Mouse (Mus musculus): Measurements from ENCODE around the gene Nrxn2.

The Nrxn2 gene

GRCm38 (mm10) chr19:6416124-6416770, 2.3 kb upstream of the Nrxn2 start:
- no peak for DNase-seq (ENCODE audit: low spot score in 2 of 2)

GRCm38 (mm10) chr19:6416894-6417761, 1.4 kb upstream of the Nrxn2 start:
- no peak for DNase-seq (ENCODE audit: low spot score in 2 of 2)

- no peak for DNase-seq (ENCODE audit: low spot score in 2 of 2)
Measured at GRCm38 (mm10) chr19:6418984-6419692, 607 bp downstream of the Nrxn2 start.

- no peak for DNase-seq (ENCODE audit: low spot score in 2 of 2)
Measured at GRCm38 (mm10) chr19:6419805-6420310, 1.3 kb downstream of the Nrxn2 start.

GRCm38 (mm10) chr19:6420481-6421210, 2.1 kb downstream of the Nrxn2 start:
- DNase-seq (ENCODE audit: low spot score in 2 of 2) = no peak

DNA sequence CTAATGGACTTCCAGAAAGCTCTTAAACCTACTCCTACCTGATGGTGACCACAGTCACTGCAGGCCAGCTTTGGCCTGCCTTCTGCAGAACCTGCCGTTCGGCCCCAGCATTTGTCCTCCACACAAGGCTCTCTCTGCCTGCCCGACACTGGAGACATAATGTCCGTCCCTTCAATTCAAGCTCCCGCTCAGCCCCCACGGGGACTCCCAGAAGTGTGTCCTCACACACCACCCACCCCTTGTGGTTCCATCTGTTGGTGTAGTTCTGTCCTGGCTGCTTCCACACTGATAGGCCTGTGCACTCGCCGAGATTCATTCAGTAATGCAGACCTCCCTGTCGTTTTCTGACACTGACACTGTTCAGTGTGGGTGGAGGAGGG, 2.7 kb downstream of the Nrxn2 start:
- no peak for DNase-seq (ENCODE audit: low spot score in 2 of 2)

DNA sequence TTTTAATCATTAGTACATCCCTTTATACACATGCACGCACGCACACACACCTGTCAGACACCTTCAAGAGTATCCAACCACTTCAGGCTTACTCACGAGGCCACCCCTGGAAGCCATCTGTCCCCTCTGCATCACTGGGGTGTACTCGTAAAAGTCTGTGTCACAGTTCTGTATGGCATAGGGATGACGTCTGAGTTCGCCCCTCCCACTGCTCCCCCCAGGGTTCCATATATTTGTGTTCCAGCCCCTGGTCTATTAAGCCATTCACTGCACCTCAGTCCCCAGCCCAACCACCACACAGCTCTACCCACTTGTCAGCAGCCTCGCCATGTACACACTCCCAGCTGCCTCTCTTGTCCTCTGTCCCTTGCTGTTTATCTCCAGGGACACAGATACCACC, 3.5 kb downstream of the Nrxn2 start:
- DNase-seq (ENCODE audit: low spot score in 2 of 2) = no peak

GRCm38 (mm10) chr19:6423241-6423640, 4.7 kb downstream of the Nrxn2 start:
- DNase-seq (ENCODE audit: low spot score in 2 of 2) = no peak

- no peak for DNase-seq (ENCODE audit: low spot score in 2 of 2)
Measured at GRCm38 (mm10) chr19:6424137-6424881, 5.8 kb downstream of the Nrxn2 start.

DNA sequence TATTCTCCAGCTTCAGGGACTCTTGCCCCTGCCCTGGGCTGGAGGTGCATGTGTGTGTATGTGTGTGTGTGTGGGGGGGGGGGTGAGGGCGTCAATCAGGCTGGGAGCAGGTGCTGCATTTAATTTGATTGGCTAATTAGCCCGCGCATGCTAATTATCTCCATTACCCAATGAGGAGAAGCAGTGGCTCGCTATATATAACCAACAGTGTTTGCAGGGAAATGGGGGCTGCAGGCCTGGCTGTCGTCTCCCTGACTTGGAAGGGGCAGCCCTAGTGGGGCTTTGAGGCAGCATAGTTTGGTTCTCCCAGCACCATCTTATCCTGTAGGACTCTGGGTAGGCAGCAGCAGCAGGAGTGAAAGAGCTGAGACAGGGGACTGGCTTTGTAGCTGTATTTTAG, 7.1 kb downstream of the Nrxn2 start:
- DNase-seq (ENCODE audit: low spot score in 2 of 2) = no peak

DNA sequence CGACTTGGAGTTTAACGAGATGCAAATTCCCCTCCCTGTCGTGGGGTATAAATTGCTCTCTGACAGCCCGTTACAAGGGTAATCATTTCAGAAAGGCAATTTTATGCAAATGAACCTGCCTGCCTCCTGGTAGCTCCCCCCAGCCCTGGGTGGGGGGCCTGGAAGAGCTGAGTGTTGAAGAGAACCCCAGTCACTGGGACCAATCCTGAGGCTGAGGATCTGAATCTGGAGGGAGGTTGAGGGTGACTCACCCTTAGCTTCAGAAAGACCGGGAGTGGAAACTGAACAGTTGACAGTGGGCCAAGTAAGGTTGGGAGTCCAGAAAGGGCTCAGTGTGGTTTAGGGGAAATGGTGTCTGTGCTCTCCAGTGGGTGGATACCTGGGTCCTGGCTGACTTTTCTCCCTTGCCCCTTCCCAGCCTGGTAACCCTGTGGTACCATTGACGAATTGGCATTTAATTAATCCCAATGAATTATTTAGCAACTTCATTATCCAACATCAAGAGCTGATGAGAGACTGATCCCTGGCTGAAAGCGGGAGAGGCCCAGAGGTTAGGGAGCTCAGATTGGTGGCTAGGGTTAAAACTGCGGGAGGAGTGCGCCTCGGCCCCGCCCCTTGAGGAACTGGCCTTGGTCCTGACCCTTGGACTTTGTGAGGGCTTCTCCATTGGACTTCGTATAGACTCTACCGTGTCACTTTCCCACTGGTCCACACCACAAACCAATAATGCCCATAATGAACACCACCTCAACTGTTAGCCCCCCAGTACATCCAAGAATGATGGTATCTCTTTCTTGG, 8.4 kb downstream of the Nrxn2 start:
- peak in 1 of 2 experiments; percentile 54 for DNase-seq (ENCODE audit: low spot score in 2 of 2)

GRCm38 (mm10) chr19:6427653-6428434, 9.3 kb downstream of the Nrxn2 start:
- DNase-seq (ENCODE audit: low spot score in 2 of 2) = no peak

DNA sequence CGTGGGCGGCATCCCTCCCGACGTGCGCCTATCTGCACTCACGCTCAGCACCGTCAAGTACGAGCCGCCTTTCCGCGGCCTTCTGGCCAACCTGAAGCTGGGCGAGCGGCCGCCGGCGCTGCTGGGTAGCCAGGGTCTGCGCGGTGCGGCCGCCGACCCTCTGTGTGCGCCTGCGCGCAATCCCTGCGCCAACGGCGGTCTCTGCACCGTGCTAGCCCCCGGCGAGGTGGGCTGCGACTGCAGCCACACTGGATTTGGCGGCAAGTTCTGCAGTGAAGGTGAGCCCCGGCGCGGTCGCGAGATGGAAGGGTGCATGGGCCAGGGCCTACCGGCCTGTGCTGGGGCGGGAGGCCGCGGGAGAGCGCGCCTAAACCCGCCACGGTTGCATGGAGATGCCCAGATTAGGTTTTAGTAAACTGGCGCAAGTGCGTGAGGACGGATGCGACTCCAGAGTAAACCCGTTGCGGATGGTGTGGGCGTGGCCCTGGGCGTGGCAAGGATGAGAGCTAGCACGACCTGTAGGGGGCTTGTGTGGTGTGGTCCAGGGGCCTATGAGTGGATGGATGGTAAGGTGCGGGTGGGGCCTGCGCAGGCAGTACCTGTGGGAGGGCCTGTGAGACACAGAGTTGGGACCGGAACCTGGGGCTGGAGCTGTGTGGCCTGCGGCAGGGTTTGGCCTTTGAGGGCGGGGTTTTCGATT, 10.1 kb downstream of the Nrxn2 start:
- DNase-seq (ENCODE audit: low spot score in 2 of 2) = no peak

GRCm38 (mm10) chr19:6443016-6443415, 24.5 kb downstream of the Nrxn2 start:
- no peak for DNase-seq (ENCODE audit: low spot score in 2 of 2)

GRCm38 (mm10) chr19:6445761-6446423, 27.4 kb downstream of the Nrxn2 start:
- no peak for DNase-seq (ENCODE audit: low spot score in 2 of 2)

GRCm38 (mm10) chr19:6446736-6447437, 28.4 kb downstream of the Nrxn2 start:
- no peak for DNase-seq (ENCODE audit: low spot score in 2 of 2)

GRCm38 (mm10) chr19:6448752-6449151, 30.2 kb downstream of the Nrxn2 start:
- DNase-seq (ENCODE audit: low spot score in 2 of 2) = no peak

GRCm38 (mm10) chr19:6449841-6450240, 31.3 kb downstream of the Nrxn2 start:
- no peak for DNase-seq (ENCODE audit: low spot score in 2 of 2)
